Mouse (Mus musculus): ENCODE measurements at regions not wholly inside any gene's neighbourhood (a gene's known extent, or its start where the extent isn't known, plus 50 kb on each side); places are given as distances from the start of the nearest gene placed in this dataset.

GRCm38 (mm10) chr1:47854372-47854771 lies 961.7 kb upstream of the Slc39a10 start:
- no peak for ATAC-seq (replicated peaks; ENCODE audit: poor library complexity)

DNA sequence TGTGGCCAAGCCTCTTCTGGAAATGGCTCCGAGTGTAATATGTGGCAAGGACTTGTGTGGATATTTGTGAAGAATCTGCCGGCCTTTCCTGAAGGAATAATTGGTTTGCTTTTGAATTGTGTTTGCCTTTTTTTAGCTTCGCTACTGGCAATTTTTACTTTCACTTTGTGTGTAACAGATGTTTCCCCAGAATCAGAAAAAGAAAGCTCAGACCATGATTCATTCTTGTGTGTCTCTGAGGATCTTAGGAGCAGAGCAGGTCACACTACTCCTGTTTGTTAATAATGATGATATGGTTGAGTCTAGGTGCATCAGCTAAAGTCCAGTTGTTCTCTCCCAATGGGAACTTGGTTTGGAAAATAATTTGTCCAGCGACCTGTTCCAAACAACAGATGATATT lies 961.3 kb upstream of the Slc39a10 start:
- ATAC-seq (replicated peaks; ENCODE audit: poor library complexity), result 0 out of 2 replicates have a peak, but pooled peaks have one; percentile 14

- ATAC-seq (replicated peaks; ENCODE audit: poor library complexity), result no peak
These were observed 948.2 kb upstream of the Slc39a10 start for GRCm38 (mm10) chr1:47840811-47841210.

GRCm38 (mm10) chr1:47834072-47834471 lies 941.4 kb upstream of the Slc39a10 start:
- ATAC-seq (replicated peaks; ENCODE audit: poor library complexity), result no peak

- ATAC-seq (replicated peaks; ENCODE audit: poor library complexity), result no peak
These were observed 934.6 kb upstream of the Slc39a10 start for GRCm38 (mm10) chr1:47827206-47827605.

GRCm38 (mm10) chr1:47809508-47809907 lies 916.9 kb upstream of the Slc39a10 start:
- ATAC-seq (replicated peaks; ENCODE audit: poor library complexity), result no peak

GRCm38 (mm10) chr1:47794763-47795162 lies 902.1 kb upstream of the Slc39a10 start:
- ATAC-seq (replicated peaks; ENCODE audit: poor library complexity), result no peak

Data from megakaryocyte progenitor cell, adult 5-6 weeks (primary cell).